Mouse (Mus musculus) lung, adult 2 months (tissue): ENCODE measurements around the gene Tgfbr3l. TPM values are rescaled to one million over a fixed set of nuclear protein-coding genes. Genes with fewer than 3 reads are reported as not detected.

Experiments
- DNase-seq: peaks from one replicate; pipeline ENCODE4 v3.0.0; 2022
- H3K4me1 ChIP-seq: fragments of 200-500 bp; 2 replicates; pipeline ENCODE4 v1.6.1; 2011; ENCODE audit warnings: low read length; ENCODE audit not compliant: control insufficient read depth, insufficient read depth
- H3K4me3 ChIP-seq: fragments of 200-500 bp; replicated peaks from 2 replicates; pipeline ENCODE3; 2011; ENCODE audit warnings: low read depth, mild to moderate bottlenecking, control low read depth, low read length; ENCODE audit errors: extremely low read depth
- CTCF ChIP-seq: fragments of 200-500 bp; IDR thresholded peaks from 2 replicates; pipeline ENCODE4 v1.5.1; 2011; ENCODE audit warnings: mild to moderate bottlenecking, low read length, control low read depth; ENCODE audit not compliant: insufficient read depth
- POLR2A ChIP-seq: fragments of 200-500 bp; IDR thresholded peaks from 2 replicates; pipeline ENCODE4 v1.6.1; 2011; ENCODE audit warnings: low read depth, mild to moderate bottlenecking, control low read depth, low read length, borderline replicate concordance; ENCODE audit errors: extremely low read depth
- WGBS: fragments of 180-500 bp; shearing (Covaris S2); methylation state at CpG from one replicate; pipeline ENCODE4 v1.1.7; 2018; 5-methylcytosine and 5-hydroxymethylcytosine counted together
- polyA plus RNA-seq: library from polyadenylated mRNA; depleted of rRNA; stranded (reverse); fragments of >200 nt; gene quantifications from 2 replicates; pipeline ENCODE4 v1.2.3, GENCODE M21; 2012; rRNA removed

The Tgfbr3l gene
- polyA plus RNA-seq: 22.7 and 56.3 TPM in 2 replicates

- Histone ChIP-seq H3K4me1 (peaks cover 2% of the 10 kb centered on the region; the same call in 1 of the 2 replicates), H3K4me3 (no peak within 1 kb of the TSS)
- TF ChIP-seq POLR2A (no peak), CTCF (no peak)
- WGBS: 80% methylated on average over 15 of the region's 15 CpGs
- no peak for DNase-seq
Observed at GRCm38 (mm10) chr8:4247951-4248540, at the start of gene Tgfbr3l. Gene Tgfbr3l, plus strand, starts transcription at chr8:4248214.

- H3K4me1 ChIP-seq: no peaks in the 10 kb centered on the region
- 70% methylated on average over 2 of the region's 2 CpGs for WGBS
- H3K4me3 ChIP-seq: no peak overlapping the region
- no peak for TF ChIP-seq CTCF
- no peak for DNase-seq
Observed at GRCm38 (mm10) chr8:4201321-4201720, 46.7 kb upstream of the Tgfbr3l start.

GRCm38 (mm10) chr8:4205246-4206123 lies 42.5 kb upstream of the Tgfbr3l start:
- H3K4me1 ChIP-seq: no peaks in the 10 kb centered on the region
- 61% methylated on average over 38 of the region's 38 CpGs for WGBS
- DNase-seq: no peak
- TF ChIP-seq POLR2A (no peak), CTCF (no peak)
- H3K4me3 ChIP-seq: no peak overlapping the region

DNA sequence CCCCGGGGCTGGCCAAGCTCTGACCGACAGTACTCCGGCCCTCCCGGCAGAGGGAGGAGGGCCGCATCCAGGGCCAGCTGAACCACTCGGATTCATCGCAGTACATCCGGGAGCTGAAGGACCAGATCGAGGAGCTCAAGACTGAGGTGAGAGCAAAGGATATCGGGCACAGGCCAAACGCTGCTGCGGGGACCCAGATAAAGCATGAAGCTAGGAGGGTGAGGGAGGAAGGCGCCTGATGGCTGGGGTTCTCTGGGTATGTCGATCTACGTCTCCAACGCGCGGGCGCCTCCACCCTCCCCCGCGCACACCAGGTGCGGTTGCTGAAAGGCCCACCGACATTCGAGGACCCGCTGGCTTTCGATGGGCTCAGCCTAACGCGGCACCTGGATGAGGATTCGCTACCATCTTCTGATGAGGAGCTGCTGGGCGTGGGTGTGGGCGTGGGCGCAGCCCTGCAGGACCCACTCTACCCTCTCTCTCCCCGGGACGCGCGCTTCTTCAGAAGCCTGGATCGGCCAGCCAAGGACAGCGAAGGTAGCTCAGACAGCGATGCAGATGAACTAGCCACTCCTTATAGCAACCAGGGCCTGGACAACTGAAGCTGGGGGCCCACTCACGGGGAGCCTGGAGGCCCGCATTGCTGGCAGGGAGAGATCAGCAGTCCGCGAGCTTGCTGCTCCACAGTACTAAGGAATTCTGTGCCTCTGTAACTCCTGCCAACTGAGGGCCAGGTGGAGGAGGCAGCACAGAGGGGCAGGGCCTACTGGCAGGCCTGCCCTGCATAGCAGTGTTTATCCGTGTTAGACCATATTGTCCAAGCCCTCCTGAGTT lies 41.6 kb upstream of the Tgfbr3l start:
- WGBS: 49% methylated on average over 44 of the region's 44 CpGs
- Histone ChIP-seq H3K4me1 (no peaks in the 10 kb centered on the region), H3K4me3 (no peak overlapping the region)
- DNase-seq: no peak
- TF ChIP-seq CTCF: no peak
- TF ChIP-seq POLR2A: no peak

GRCm38 (mm10) chr8:4207016-4207350 lies 41.0 kb upstream of the Tgfbr3l start:
- Histone ChIP-seq H3K4me3 (no peak overlapping the region), H3K4me1 (no peaks in the 10 kb centered on the region)
- no peak for TF ChIP-seq CTCF
- no peak for TF ChIP-seq POLR2A
- no peak for DNase-seq
- WGBS: 66% methylated on average over 2 of the region's 2 CpGs

DNA sequence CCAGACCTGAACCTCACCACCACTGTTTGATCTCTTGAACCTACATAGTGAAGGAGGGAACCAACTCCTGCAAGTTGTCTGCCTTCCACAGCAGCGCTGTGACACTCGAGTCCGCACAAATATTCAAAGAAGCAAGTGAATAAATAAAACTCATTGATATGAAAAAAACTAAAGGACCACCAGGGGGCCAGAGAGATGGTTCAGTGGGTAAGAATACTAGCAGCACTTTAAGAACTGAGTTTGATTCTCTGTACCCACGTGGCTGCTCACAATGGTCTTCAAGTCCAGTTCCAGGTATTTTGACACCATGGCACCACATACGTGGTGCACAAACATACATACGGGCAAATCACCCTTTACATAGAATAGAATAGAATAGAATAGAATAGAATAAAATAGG lies 36.9 kb upstream of the Tgfbr3l start:
- WGBS: 63% methylated on average over 6 of the region's 6 CpGs
- TF ChIP-seq CTCF (no peak), POLR2A (no peak)
- no peak for DNase-seq
- peaks cover 4% of the 10 kb centered on the region for H3K4me1 ChIP-seq
- no peak overlapping the region for H3K4me3 ChIP-seq

- DNase-seq: peak; percentile 40
- no peak for TF ChIP-seq POLR2A
- no peak for TF ChIP-seq CTCF
- peaks cover 4% of the 10 kb centered on the region for H3K4me1 ChIP-seq
- WGBS: under 1% methylated on average over 25 of the region's 25 CpGs
- peak overlapping the region; percentile 31 for H3K4me3 ChIP-seq
Observed at GRCm38 (mm10) chr8:4212809-4213209, 35.2 kb upstream of the Tgfbr3l start.

- peak; percentile 73 for DNase-seq
- TF ChIP-seq POLR2A (peak; percentile 52; the same call in 1 of the 2 replicates), CTCF (no peak)
- H3K4me1 ChIP-seq: peaks cover 4% of the 10 kb centered on the region
- WGBS: 2% methylated on average over 18 of the region's 18 CpGs
- H3K4me3 ChIP-seq: peak overlapping the region; percentile 47
Observed at GRCm38 (mm10) chr8:4213210-4214005, 34.6 kb upstream of the Tgfbr3l start.
